Mouse (Mus musculus): ENCODE results near the gene Hectd1.

DNA sequence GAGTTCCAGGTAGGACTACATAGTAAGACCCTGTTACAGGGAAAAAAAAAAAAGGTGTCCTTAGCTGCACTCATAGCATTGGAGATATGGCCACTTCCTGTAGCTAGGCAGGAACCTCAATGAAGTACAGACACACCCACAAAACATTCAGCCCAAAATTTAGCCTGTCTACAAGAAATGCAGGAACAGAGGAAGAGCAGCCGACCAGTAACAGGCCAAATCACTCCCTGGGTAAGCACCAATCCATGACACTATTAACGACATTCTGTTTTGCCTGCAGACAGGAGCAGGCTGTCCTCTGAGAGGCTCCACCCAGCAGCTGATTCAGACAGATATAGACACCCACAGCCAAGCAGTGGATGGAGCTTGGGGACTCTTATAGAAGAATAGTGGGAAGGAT lies 8.1 kb downstream of the Hectd1 start:
- no peak for TF ChIP-seq CTCF (IDR thresholded peaks at IDR 0.05; ENCODE audit: low read depth, low read length)
- TF ChIP-seq POLR2A (IDR thresholded peaks at IDR 0.05; ENCODE audit: borderline replicate concordance, low read depth, low read length): no peak
